Mouse (Mus musculus): ENCODE data around the gene Naglu.

- no peak for TF ChIP-seq CTCF (IDR thresholded peaks at IDR 0.05; ENCODE audit: borderline replicate concordance, extremely low read depth, insufficient read depth, insufficient read length)
- TF ChIP-seq POLR2A (IDR thresholded peaks at IDR 0.05; ENCODE audit: borderline replicate concordance, extremely low read depth, insufficient read depth, insufficient read length, poor library complexity, severe bottlenecking): no peak
Observed at GRCm38 (mm10) chr11:101070189-101070527, 346 bp downstream of the Naglu start.

Data from brain, embryonic 14.5 days (tissue).